Mouse (Mus musculus): ENCODE measurements around the gene Pagr1a. TPM values are rescaled to one million over a fixed set of nuclear protein-coding genes. Genes with fewer than 3 reads are reported as not detected.

Pagr1a gene
- 10 to 100 TPM in 1 of 2 experiments, 1 to 10 TPM in 1; 8.3 to 10.7 TPM for total RNA-seq (2021)
- long read RNA-seq, experiment 1, transcript Pagr1a-202 (3 exons, 1,430 nt): major isoform, 37 of 39 reads
- long read RNA-seq, experiment 1, partial matches to known transcripts: 2 of 39 reads
- long read RNA-seq, experiment 1, other reads (novel, unspliced or antisense): 0 of 39 reads
- long read RNA-seq, experiment 2, transcript Pagr1a-202 (3 exons, 1,430 nt): major isoform, 19 of 20 reads
- long read RNA-seq, experiment 2, partial matches to known transcripts: 0 of 20 reads
- long read RNA-seq, experiment 2, other reads (novel, unspliced or antisense): 1 of 20 reads

DNA sequence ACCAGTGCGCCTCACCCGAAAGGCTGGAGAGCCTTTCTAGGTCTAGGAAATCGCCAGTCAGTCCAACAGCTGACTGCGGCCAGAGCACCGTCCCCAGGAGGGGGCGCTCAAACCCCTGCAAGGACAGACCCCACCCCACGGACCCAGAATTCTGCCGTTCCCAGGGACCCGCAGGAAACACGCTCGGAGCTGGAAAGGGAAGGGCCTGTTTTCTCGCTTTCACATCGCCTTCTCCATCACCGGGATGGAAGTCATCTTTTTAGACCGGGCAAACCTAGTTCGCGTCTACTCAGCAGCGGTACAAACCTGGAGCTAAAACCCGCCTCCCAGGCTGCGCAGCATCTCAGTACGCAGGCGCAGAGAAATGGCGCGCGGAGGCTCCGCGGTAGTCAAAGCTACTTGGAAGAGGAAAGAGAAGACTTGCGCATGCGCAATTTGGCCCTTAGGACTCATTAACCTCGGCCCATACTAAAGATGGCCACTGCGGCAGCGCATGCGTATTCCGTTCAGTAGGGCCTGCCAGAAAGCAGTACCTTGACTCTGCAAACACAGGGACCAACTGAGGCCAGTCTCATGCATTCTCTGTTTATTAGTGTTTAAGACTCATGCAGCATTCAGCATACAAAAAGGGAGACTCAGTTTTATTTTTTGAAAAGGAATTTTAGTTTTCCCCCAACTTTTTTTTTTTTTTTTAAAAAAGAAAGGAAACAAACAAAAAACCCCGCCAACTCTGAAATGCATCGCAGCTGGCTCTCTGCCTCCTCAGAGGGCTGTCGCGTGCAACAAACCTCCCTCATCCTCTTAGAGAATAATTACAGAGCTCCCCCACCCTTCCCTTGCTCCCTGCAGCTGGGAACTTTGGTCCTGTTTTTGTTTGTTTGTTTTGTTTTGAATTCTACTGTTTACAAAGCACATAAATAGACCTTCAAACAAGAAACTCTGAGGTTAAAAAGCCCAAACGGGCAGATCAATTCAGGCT is at the start of gene Pagr1a:
Pagr1a (minus strand) TSS at position 382 of the 979 bp plus-strand sequence.
- DNase-seq: peak; percentile 97 to 98

DNA sequence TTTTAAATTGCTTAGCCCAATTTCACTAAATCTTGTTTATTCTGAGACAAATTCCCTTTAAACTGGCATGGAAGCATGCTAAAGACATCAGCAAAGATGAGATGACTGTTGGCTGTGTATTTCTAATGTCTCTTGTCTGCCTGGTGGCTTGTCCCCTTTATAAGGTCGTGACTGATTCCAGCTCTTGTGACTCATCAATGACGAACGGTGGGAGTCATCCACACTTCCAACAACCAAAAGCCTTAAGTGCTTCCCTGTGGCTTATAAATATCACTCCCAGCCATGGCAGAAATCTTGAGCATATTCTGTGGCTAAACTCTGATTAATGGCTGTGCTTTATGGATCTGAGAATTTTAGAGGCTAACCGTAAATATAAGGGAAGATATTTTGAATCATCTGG is 49.2 kb upstream of the Pagr1a start:
- DNase-seq: no peak

DNA sequence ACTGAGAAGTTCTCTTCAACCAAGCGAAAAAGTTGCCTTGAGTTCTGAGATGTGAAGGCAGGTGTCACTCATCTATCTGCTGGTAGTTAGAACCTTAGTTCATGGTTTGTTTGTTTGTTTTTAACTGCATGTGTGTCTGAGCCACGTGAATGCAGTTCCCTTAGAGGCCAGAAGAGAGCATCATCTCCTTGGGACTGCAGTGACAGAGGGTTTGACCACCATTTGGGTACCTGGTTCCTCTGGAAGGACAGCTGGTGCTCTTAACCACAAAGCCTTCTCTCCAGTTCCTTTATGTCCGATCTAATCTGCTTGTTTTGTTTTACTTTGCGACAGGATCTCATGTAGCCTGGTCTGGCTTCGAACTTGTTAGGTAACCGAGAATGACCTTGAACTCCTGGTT is 48.4 kb upstream of the Pagr1a start:
- no peak for DNase-seq

DNA sequence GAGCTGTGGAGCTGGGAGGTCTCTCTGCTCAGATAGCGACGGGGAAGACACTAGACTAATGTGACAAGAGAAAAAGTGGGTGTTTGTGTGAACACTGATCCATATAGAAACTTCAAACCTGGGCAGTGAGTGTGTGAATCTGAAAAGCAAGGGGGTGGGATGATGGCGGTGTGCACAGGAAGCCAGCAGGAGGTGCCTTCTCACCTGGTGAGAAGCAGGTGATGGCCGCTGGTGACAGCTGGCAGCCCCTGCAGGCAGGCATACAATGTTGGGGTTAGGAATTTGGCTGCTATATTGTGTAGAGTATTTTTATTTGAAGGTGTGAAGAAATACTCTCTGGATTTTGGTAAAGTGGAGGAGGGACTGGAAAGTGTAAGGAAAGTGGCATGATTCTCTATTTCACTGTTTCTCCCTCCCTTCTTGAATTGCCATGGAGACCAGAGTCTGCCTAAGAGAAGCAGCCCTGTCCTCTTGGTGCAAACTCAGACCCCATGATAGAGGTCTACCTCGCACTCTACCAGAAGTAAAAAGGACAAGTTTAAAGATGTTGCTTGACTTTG is 38.0 kb upstream of the Pagr1a start:
- no peak for DNase-seq

DNA sequence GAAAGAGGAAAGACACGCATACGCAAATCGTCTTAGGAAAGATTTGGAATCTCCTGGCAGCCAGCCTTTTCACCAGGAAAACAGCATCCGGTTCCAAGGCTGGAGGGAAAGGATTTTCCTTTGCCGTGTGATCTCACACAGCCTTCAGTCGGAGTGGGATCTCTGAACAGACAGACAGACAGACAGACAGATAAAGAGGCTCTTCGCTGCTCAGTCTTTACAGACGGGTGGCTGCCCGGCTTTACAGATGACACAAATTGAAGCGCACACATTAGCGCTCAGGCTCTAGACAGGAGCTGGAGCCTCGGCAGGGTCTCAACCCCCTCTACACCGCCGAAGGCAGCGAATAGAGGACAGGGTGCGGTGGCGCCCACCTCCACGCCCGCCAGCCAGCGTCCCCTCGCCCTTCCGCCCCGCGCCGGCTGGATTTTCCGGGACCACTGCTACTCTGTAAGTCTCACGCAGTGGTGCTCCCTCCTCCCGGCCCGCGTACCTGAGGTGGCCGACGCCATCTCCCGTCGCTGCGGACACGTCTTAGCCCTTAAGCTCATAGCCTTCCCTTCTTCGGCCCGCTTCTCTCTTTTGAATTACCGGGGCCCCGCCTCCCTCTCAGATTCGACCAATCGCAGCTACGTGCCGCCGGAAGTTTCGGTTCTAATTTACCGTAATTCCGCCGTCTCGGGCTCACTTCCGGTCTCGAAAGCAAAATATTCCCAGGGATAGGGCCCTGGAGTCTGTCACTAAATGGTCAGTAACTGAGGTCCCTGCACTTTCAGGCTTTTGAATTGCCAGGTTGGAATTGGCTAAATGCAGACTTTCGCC is 24.9 kb upstream of the Pagr1a start, which contains the start of gene Kif22:
Kif22 (minus strand) TSS at position 621 of the 822 bp plus-strand sequence.
- peak; percentile 92 to 97 for DNase-seq

GRCm38 (mm10) chr7:127031244-127031643 is 14.1 kb upstream of the Pagr1a start:
- DNase-seq: no peak

DNA sequence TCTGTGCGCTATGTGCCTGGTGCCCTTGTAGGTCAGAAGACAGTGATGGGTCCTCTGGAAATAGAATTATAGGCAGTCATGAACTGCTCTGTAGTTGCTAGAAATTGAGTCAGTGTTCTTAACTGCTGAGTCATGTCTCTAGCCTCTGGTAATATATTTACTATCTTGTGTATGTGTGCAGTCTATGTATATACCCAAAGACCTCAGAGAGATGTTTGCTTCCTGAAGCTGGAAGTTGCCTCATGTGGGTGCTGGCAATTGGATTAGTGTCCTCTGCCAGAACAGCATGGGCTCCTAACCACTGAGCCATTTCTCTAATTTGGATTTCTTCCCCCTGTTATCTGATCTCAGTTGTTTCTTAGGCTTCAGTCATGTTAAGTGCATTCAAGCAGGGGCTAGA is 13.0 kb upstream of the Pagr1a start:
- no peak for DNase-seq

DNA sequence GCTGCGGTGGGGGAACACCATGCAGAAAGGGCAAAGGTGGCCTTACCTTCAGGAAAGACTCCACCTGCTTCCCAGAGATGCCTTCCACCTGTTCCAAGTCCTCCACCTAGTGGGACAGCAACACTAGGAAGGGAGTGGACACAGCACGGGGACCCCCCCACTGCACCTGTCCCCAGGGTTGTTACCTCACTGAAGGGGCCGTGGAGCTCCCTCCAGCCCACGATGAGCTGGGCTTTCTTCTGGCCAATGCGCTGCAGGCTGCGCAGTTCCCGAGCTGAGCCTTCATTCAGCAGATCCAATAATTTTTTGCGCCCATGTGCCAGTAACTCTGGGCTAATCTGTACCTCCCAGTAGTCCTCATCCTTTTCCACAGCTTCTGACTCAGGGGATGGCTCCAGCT is 10.7 kb upstream of the Pagr1a start:
- no peak for DNase-seq

GRCm38 (mm10) chr7:127026984-127027726 is 10.0 kb upstream of the Pagr1a start, which contains the start of gene Maz:
Gene Maz, minus strand, starts transcription at chr7:127027037.
- DNase-seq: peak; percentile 100

GRCm38 (mm10) chr7:127026616-127026983 is 9.4 kb upstream of the Pagr1a start:
- DNase-seq: no peak

DNA sequence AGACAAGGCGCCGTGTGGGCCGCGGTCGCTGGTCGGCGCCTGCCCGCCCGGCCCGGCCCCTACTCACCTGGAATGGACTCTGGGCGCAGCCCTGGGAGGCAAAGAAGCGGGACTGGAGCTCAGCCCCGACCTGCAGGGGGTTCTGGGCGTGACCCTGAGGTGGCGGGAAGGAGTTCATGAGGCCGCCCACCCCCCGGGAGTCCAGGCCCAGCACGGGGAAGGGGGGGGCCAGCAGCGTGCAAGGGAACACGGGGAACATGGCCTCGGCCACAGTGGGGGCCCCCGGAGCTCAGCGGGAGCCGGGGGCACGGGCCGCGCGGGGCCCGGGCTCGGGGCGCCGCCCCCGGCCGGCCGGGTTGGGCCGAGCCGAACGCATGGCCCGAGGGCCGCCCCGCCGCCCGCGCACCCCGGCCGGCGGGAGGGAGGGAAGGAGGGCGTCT is 9.0 kb upstream of the Pagr1a start:
- peak; percentile 74 to 75 for DNase-seq

DNA sequence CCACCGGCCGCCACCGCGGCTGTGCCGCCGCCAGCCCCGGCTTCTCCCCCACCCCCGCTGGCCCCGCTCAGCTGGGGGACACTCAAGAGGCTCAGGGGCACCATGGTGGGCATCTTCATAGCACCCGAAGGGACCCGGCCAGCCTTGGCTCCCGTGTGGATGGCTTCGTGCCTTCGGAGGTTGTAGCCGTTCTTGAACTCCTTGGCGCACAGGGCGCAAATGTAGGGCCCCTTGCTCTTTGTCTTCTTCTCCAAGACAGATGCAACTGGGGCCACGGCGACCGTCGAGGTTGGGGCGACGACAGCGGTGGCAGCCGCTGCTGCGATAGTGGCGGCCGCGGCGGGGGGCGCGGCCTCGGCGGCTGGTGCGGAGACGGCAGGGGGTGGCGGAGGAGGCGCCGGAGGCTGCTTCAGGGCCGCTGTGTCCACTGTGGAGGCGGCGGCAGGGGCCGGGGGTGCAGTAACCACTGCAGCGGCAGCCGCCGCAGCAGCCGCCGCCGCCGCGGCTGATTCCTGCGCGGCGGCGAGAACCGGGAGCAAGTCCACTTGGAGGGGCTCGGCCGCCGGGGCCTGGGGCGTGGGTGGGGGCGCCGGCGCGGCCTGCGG is 8.5 kb upstream of the Pagr1a start:
- peak in 1 of 2 experiments; percentile 67 for DNase-seq

DNA sequence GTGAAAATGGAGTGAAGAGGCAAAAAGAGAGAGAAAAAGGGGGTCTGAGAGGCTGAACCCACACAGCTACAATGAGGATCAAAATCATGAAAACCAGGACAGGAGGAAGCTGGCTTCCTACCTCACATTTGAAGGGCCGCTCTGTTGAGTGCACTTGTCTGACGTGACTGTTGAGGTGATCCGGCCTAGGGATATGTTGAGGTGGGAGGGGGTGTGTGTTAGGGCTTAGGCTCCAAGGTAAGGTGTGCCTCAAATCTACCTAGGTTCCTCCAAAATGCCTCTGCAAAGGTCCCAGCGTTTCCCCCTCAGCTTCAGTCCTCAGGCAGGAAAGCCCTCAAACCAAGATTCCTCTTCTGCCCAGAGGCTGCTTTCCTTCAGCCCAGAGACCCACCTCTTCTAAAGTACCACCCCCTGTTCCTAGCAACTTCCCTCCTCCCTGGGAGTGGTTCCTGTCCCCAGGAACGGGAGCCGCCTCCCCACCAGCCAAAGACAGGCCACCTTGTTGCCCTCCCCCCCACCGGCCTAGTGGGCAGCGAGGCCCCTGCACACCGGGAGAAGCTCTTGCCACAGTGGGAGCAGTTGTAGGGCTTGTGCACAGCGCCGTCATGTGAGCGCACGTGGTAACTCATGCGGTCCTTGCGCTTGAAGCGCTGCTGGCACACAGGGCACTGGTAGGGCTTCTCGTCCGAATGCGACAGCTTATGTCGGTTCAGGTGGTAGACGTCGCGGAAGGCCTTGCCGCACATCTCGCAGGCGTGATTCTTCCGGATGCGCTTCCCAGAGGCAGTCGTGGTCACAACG is 7.8 kb upstream of the Pagr1a start:
- DNase-seq: peak; percentile 85 to 87

DNA sequence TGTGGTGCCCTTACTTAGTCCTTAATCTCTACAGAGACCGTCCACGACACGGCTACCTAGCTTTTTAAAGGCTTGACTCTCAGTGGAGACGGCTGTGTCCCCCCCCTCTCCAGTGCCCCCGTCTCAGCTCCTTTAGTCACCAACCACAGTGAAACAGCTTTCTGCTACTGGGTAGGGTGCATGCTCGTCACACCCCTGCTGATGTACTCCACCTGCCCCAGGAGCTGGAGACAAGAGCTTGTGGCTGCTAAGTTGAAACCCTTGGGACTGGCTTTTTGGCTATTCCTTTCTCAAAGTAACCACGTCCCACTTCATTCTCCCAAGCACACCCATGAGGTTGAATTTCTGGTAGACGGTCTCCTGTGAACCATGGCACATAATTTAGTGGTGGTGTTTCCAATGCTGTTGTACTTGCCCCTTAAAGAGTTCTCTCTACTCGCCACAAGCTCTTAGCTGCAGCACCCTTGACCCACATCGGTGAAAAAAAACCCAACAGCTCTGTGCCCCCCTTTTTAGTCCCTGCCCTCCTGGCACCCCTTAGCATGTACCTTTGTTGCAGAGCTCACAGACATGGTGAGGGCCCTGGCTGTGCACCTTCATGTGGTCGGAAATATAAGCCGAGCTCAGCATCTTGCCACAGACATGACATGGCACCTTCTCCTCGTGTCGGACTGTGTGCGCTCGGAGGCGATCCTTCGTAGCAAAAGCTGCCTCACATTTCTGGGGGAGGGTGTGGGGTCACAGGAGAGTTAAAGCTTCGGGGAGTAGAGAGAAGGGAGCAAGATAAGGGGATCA is 6.9 kb upstream of the Pagr1a start:
- DNase-seq: peak in 1 of 2 experiments; percentile 26

- peak in 1 of 2 experiments; percentile 20 for DNase-seq
These were observed 6.1 kb upstream of the Pagr1a start for GRCm38 (mm10) chr7:127023272-127023691.

DNA sequence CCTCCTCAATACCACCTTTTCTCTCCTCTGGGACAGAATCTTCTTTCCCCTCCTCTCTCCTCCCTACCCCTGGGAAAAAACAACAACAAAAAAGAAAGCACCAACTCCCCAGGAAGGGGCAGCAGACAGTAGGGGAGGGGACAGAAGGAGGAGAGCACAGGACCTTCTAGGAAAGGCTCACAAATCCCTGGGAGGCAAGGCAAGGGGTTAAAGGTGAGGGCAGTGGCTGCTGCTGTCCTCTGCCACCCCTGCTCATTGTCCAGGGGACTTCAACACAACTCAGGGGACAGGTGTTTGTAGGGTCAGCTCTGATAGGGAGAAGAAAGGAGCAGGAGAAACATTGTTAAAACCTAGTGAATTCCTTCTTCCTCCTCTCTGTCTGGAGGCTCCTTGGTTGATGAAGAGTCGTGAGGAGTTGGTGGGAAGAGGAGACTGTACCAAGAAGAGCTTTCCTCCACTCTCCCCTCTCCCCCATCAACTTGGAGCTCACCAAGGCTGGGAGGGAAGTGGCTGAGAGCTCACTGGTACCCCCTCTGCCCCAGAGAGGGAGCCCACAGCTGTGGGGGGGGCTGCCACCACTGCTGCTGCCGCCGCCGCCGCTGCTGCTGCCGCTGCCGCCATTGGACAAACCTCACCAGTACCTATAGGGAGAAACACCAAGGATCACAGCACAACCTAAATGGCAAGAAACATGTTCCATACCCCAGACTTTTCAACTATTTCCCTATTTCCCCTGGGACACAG is 5.5 kb upstream of the Pagr1a start:
- no peak for DNase-seq

DNA sequence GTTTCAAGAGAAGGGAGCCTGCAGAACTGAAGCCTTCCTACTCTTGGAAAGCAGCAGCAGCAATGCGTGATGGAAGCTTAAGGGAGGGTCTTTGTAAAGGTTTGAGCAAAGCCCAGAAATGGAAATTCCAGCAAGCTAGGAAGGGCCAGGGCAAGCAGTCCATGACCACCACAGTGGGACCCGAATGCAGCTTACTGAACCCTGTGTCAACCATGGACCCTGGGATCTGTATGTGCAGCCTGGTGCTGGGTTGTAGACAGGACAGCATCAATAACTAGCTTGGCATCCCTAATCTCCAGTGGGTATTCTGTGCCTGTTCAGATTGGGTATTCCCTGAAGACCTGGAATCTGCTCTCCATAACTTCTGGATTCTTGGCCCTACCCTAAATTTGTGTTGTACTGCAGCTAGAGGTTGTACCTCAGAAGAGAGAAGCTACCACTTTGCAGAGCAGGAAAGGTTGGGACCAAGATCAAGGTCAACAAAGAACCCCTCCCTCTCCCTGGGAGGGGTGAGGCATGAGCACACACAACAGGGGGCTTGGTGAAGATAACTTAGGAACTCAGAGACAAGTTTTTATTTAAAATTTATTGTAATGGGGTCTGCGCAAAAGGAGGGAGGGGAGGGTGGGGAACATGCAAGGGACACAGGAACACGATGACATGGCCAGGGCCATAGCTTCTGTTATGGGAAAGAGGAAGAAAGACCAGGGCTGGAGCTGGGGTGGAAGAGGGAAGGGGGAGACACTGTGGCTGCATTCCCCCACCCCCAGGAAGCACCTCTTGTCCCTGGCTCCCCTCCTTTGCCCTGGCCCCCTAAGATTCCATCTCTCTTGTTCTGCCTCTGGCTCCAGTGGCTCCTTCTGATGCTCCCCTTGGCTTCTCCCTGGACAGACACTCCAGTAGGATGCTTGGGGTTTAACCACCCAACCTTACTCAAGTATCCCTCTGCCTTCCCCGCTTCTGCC is 4.7 kb upstream of the Pagr1a start:
- DNase-seq: no peak

All from heart, adult 18-20 months (tissue).